Mouse (Mus musculus) intestine, embryonic 15.5 days (tissue): ENCODE data around the gene Pglyrp1. TPM values are rescaled to one million over a fixed set of nuclear protein-coding genes. Genes with fewer than 3 reads are reported as not detected.
"Not testable (repeated sequence)": the region's sequence is repeated elsewhere in the genome, so short reads cannot be mapped to it uniquely, and the experiment has no call there.

Source experiments
- ATAC-seq: fragments of 200-750 bp; cut with Nextera tagmentation; 2 replicates; pipeline ENCODE4 v1.8.0; 2017; ENCODE audit warnings: moderate TSS enrichment, moderate library complexity
- H3K27ac ChIP-seq: fragments of 300-500 bp; sonication (generic); 2 replicates; pipeline ENCODE4 v1.5.1; 2015; ENCODE audit warnings: mild to moderate bottlenecking, inconsistent platforms
- H3K27me3 ChIP-seq: fragments of 300-500 bp; sonication (generic); replicated peaks from 2 replicates; pipeline ENCODE4 v1.6.1; 2015; ENCODE audit warnings: inconsistent platforms
- H3K36me3 ChIP-seq: fragments of 300-500 bp; sonication (generic); 2 replicates; pipeline ENCODE4 v1.6.1; 2015; ENCODE audit warnings: inconsistent platforms
- H3K4me1 ChIP-seq: fragments of 300-500 bp; sonication (generic); replicated peaks from 2 replicates; pipeline ENCODE4 v1.6.1; 2015; ENCODE audit warnings: inconsistent platforms
- H3K4me2 ChIP-seq: fragments of 300-500 bp; sonication (generic); replicated peaks from 2 replicates; pipeline ENCODE4 v1.6.1; 2015; ENCODE audit warnings: mild to moderate bottlenecking, inconsistent platforms
- H3K4me3 ChIP-seq: fragments of 300-500 bp; sonication (generic); replicated peaks from 2 replicates; pipeline ENCODE4 v1.5.1; 2015; ENCODE audit warnings: inconsistent platforms
- H3K9ac ChIP-seq: fragments of 300-500 bp; sonication (generic); 2 replicates; pipeline ENCODE4 v1.6.1; 2015; ENCODE audit warnings: inconsistent platforms
- H3K9me3 ChIP-seq: fragments of 300-500 bp; sonication (generic); 2 replicates; pipeline ENCODE4 v1.6.1; 2016; ENCODE audit warnings: inconsistent platforms
- WGBS: fragments of 180-500 bp; shearing (Covaris S2); methylation state at CpG from one replicate; pipeline ENCODE4 v1.1.7; 2015; 5-methylcytosine and 5-hydroxymethylcytosine counted together
- polyA plus RNA-seq: library from polyadenylated mRNA; unstranded; fragments of >200 nt; fragmentation: Nextera tagmentation; extraction: Ambion mirVana; gene quantifications from 2 replicates; pipeline ENCODE4 v1.2.1, GENCODE M21; 2015

The Pglyrp1 gene
- 53.1 and 72.8 TPM in 2 replicates for polyA plus RNA-seq

DNA sequence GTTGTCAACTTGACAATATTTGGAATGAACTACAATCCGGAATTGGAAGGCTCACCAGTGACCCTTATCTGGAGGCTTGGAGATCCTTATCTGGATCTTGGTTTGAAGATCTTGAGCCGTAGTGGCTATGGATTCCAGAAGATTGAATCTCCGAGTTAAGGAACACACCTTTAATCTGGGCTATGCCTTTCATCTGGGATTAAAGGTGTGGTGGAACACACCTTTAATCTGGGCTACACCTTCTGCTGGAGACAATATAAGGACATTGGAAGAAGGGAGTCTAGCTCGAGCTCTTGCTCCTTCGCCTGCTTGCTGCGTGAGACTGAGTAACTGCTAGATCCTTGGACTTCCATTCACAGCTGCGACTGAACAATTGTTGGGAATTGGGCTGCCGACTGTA, at the start of gene Pglyrp1:
TSS of gene Pglyrp1 (plus strand) at position 301 of the 400 bp plus-strand sequence.
- H3K4me3 ChIP-seq, H3K9ac ChIP-seq, H3K27ac ChIP-seq, H3K4me1 ChIP-seq, H3K4me2 ChIP-seq, ATAC-seq, H3K27me3 ChIP-seq, H3K36me3 ChIP-seq, H3K9me3 ChIP-seq: not testable (repeated sequence)
- 88% methylated on average over 1 of the region's 8 CpGs for WGBS

DNA sequence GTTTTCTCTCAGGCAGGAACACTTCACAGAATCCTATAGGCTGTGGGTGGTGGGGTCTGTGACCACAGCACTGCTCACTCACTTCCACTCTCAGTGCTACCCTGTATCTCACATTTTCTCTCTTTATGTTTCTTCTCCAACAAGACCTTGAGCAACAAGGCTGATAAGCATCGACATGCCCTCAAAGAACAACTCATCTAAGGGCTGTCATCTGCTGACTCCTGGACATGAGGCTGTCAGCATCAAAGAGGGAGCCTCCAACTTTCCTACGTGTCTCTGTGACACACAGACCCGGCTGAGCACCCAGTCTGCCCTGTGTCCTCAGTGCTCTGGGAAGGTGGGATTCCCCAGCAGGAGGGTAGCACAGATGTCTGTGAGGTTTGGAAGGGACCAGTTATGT, 49.6 kb upstream of the Pglyrp1 start, which contains the start of gene Psg17:
TSS of gene Psg17 (minus strand) at position 101 of the 400 bp plus-strand sequence.
- no peak for ATAC-seq
- Histone ChIP-seq H3K4me1 (no peaks in the 10 kb centered on the region), H3K27ac (no peak within 1 kb of the TSS), H3K9me3 (no peaks in the 10 kb centered on the region), H3K4me2 (no peak within 1 kb of the TSS), H3K27me3 (no peaks in the 10 kb centered on the region), H3K36me3 (no peaks in the 10 kb centered on the region), H3K4me3 (no peak within 1 kb of the TSS), H3K9ac (no peak within 1 kb of the TSS)
- WGBS = 63% methylated on average over 3 of the region's 3 CpGs

DNA sequence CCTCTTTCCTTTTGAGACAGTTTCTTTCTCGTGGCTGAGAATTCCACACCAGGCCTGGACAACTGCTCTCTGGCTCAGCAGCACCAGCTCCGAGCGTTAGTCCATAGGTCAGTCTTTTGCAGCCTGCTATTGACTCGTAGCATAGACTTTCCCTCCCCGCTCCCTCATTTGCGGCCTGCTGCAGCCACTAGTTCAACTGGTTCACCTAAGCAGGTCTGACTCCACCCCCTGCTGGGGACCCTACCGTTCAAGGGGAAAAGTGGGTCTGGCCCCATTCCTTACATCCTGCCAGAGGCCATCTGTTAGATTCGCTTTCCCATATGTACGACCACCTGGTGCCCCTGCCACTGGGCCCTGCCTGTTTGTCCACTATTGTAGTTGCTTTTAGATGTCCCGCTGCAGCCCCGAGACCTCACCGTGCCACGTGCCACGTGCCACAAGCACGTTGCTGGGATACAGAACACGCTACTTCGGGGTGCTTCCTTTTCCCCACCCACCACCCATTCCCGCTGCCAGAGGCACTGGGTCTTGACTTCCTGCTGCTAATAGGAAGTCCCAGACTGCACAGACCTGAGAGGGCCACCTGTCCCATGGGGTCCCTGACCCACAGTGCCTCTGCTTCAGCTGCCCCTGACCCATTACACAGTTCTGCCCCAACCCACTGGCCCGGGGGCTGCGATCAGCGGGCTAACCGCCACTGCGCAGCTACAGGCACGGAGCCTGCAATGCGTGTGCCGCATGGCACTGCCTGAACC, 43.2 kb upstream of the Pglyrp1 start:
- Histone ChIP-seq H3K27me3 (no peaks in the 10 kb centered on the region), H3K4me1 (no peaks in the 10 kb centered on the region), H3K9ac (no peak overlapping the region), H3K36me3 (no peaks in the 10 kb centered on the region), H3K27ac (no peak overlapping the region), H3K4me2 (no peak overlapping the region), H3K4me3 (no peak overlapping the region), H3K9me3 (no peaks in the 10 kb centered on the region)
- WGBS = 62% methylated on average over 26 of the region's 26 CpGs
- ATAC-seq = peak; percentile 85

DNA sequence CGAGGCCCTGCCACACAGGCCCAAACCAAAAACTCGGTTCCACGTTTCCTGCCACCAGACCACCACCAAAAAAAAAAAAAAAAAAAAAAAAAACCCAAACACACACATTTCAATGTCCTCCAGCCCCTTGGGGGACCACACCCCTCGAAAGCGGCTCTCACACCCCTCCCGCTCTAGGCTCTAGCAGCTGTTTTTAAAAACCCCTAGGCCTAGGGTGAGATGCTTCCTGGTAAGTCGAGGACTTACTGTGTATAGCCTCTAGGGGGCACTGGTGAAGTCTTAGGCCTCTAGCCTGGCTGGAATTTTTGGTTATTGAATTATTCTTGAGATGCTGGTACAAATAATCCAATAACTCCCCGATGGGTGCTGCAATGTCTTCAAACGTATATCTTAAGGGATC, 42.5 kb upstream of the Pglyrp1 start:
- H3K27me3 ChIP-seq = no peaks in the 10 kb centered on the region
- H3K9me3 ChIP-seq = no peaks in the 10 kb centered on the region
- no peak overlapping the region for H3K27ac ChIP-seq
- no peak overlapping the region for H3K4me3 ChIP-seq
- H3K9ac ChIP-seq = no peak overlapping the region
- no peaks in the 10 kb centered on the region for H3K4me1 ChIP-seq
- no peaks in the 10 kb centered on the region for H3K36me3 ChIP-seq
- WGBS = 67% methylated on average over 9 of the region's 9 CpGs
- H3K4me2 ChIP-seq = no peak overlapping the region
- ATAC-seq = no peak

DNA sequence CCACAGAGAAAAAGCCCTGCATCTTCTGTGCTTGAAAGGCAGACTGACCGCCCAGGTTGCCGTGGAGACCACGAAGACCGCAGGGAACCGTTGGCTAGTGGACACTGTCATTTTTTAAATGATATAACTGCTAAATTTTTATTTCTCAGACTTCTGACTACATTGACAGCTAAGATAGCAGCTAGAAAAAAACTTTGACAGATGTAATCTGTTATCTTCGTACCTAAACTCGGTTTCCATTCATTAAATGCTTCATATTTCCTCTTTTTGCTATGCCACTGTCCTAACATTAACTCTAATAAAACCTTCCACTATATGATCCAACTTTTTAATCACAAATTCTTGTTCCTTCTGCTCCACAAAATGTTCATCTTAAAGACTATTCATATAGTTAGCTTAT, 41.6 kb upstream of the Pglyrp1 start:
- 87% methylated on average over 7 of the region's 7 CpGs for WGBS
- Histone ChIP-seq H3K4me1 (no peaks in the 10 kb centered on the region), H3K36me3 (no peaks in the 10 kb centered on the region), H3K4me3 (no peak overlapping the region), H3K27me3 (no peaks in the 10 kb centered on the region), H3K9me3 (no peaks in the 10 kb centered on the region), H3K4me2 (no peak overlapping the region), H3K9ac (no peak overlapping the region), H3K27ac (no peak overlapping the region)
- no peak for ATAC-seq

DNA sequence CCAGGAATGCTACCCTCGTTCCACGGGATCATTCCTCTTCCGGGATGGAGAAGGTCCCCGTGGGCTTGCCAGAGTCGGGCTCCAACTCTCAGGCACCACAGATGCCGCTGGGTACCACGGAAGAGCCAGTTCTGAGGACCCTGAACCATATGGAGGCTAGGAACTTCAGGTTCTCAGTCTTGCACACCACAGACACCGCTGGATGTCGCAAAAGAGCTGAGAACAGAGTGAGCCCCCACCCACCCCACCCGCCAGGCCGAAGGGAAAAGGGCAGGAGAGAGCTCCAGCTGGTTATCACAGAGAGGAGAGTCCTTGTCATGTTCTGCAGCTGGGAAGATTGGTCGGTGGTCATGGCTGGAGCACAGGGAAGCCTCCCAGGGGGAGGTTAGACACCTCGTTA, 38.8 kb upstream of the Pglyrp1 start:
- no peaks in the 10 kb centered on the region for H3K4me1 ChIP-seq
- no peak overlapping the region for H3K27ac ChIP-seq
- H3K4me2 ChIP-seq = no peak overlapping the region
- H3K36me3 ChIP-seq = no peaks in the 10 kb centered on the region
- no peaks in the 10 kb centered on the region for H3K27me3 ChIP-seq
- no peak for ATAC-seq
- H3K9me3 ChIP-seq = no peaks in the 10 kb centered on the region
- 44% methylated on average over 13 of the region's 13 CpGs for WGBS
- no peak overlapping the region for H3K9ac ChIP-seq
- no peak overlapping the region for H3K4me3 ChIP-seq

DNA sequence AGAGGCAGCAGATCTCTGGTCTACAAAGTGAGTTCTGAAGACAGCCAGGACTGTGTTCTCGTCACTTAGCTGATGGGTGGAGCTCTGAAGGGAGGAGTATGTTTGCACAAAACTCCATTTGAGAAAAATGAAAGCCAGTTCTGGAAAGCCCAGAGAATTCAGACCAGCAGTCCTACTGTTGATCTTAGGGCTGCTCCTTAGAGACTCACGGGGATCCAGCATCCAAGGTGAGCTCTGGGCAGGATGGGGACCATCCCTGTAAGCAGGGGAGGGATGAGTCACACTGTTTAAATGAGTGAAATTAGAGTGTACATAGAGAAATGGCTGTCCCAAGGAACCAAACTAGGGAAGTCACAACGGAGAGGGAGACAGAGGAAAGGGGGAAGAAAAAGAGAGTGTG, 31.3 kb upstream of the Pglyrp1 start, which contains the start of gene Mill2:
TSS of gene Mill2 (plus strand) at position 102 of the 400 bp plus-strand sequence.
- WGBS = 6% methylated on average over 3 of the region's 3 CpGs
- Histone ChIP-seq H3K27ac (peak within 1 kb of the TSS; percentile 94), H3K4me2 (peak within 1 kb of the TSS; percentile 75), H3K4me1 (peaks cover 3% of the 10 kb centered on the region; the same call in 1 of the 2 replicates), H3K4me3 (peak within 1 kb of the TSS; percentile 36), H3K9ac (peak within 1 kb of the TSS; percentile 50), H3K9me3 (no peaks in the 10 kb centered on the region), H3K27me3 (no peaks in the 10 kb centered on the region), H3K36me3 (no peaks in the 10 kb centered on the region)
- peak; percentile 60 for ATAC-seq

DNA sequence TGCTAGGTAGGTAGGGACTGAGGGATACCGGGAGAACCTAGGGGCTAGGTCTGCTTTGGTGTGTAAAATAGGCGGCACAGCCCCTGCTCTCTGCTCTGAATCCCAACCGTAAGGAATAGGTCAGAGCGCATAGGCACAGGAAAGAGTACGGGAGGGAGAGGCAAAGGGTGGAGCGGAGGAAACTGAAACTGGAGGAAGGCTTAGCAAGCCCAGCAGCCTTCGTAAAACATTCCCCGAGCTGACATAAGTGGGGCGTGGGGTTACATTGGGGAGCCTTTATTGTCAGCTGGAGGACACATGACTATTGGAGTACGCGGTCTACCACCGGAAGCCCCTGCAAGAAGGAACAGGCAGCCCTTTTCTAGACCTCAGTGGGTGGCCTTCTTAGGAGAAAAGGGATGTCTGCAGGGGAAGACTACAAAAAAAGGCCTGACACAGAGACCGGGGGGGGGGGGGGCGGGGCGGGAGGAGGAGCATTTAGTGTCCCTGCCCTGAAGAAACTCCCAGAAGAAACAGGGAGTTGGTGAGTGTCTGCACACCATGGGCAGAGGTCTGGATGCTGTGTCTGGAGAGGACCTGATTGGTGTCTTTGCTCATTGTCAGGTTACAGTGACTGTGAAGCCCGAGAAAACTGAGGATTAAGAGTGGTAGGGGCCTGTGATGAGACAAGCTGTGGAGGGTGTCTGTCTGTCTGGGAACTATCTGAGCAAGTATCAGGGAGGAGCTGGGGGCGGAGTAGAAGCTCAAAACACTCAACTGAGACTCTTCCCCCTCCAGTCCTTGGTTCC, 30.6 kb upstream of the Pglyrp1 start:
- H3K4me3 ChIP-seq = peak overlapping the region; percentile 36
- peaks cover 3% of the 10 kb centered on the region; the same call in 1 of the 2 replicates for H3K4me1 ChIP-seq
- H3K9me3 ChIP-seq = no peaks in the 10 kb centered on the region
- no peaks in the 10 kb centered on the region for H3K27me3 ChIP-seq
- no peaks in the 10 kb centered on the region for H3K36me3 ChIP-seq
- H3K4me2 ChIP-seq = peak overlapping the region; percentile 75
- 4% methylated on average over 16 of the region's 17 CpGs for WGBS
- peak overlapping the region; percentile 94 for H3K27ac ChIP-seq
- peak overlapping the region; percentile 50 for H3K9ac ChIP-seq
- peak; percentile 90 for ATAC-seq

DNA sequence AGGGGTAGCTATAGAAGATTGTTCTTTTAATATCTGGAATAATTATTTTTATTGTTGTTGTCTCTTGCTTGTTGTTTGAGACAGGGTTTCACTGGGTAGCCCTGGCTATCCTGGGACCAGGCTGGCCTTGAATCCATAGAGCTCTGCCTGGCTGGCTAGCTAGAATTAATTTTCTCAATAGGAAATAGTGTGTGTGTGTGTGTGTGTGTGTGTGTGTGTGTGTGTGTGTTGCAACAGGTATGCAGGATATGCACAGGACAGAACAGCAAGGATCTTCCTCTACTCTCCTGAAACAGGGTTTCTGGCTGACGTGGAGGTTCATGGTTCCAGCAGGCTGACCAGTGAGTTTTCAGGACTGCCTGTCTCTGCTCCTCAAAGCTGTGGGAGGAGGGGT, 30.0 kb upstream of the Pglyrp1 start:
- peak; percentile 13 for ATAC-seq
- Histone ChIP-seq H3K36me3 (no peaks in the 10 kb centered on the region), H3K9me3 (no peaks in the 10 kb centered on the region), H3K4me1 (peaks cover 3% of the 10 kb centered on the region; the same call in 1 of the 2 replicates), H3K4me2 (peak overlapping the region; percentile 75), H3K4me3 (peak overlapping the region; percentile 29), H3K9ac (no peak overlapping the region), H3K27ac (peak overlapping the region; percentile 75), H3K27me3 (no peaks in the 10 kb centered on the region)
- 52% methylated on average over 1 of the region's 1 CpGs for WGBS

DNA sequence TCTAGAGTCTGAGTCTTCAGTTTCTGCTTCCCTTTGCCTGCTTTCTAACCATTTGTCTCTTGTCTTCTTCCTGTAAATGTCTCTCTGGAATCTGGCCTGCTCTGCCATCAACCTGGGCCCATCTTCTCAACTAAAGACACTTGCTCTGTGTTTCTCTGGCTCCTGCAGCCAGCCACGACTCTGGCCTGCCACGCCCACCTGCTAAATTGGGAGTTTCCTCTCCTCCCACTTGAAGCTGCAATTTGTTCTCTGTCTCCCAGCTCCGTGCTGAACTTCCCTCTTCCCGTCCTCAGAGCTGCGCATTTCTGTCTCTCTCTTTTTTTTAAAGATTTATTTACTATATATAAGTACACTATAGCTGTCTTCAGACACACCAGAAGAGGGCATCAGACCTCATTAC, 26.3 kb upstream of the Pglyrp1 start:
- 24% methylated on average over 5 of the region's 5 CpGs for WGBS
- Histone ChIP-seq H3K4me1 (peaks cover 7% of the 10 kb centered on the region), H3K36me3 (no peaks in the 10 kb centered on the region), H3K9ac (no peak overlapping the region), H3K4me2 (no peak overlapping the region), H3K4me3 (no peak overlapping the region), H3K27ac (no peak overlapping the region), H3K9me3 (no peaks in the 10 kb centered on the region), H3K27me3 (no peaks in the 10 kb centered on the region)
- no peak for ATAC-seq

DNA sequence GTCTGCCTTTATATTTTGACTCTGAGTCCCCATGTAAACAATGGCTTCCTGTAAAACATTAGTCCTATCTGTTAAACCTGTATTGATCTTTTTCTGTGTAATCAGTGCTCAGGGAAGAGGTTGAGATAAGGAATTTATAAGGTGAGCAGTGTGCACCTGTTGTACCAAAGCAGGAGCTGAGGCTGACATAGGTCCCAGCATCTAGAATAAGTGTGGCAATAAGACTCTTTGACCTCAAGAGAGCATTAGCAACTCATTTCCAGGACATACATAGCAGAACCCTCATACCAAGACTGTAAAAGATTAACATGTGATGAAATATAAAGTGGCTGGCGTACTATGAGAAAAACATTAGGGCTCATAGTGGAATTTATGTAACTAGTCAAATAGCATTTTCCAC, 22.7 kb upstream of the Pglyrp1 start:
- no peaks in the 10 kb centered on the region for H3K9me3 ChIP-seq
- H3K27ac ChIP-seq = no peak overlapping the region
- no peaks in the 10 kb centered on the region for H3K27me3 ChIP-seq
- no peak overlapping the region for H3K4me2 ChIP-seq
- peak; percentile 84 for ATAC-seq
- no peaks in the 10 kb centered on the region for H3K36me3 ChIP-seq
- no peak overlapping the region for H3K4me3 ChIP-seq
- WGBS = 74% methylated on average over 1 of the region's 1 CpGs
- H3K4me1 ChIP-seq = peaks cover 3% of the 10 kb centered on the region; the same call in 1 of the 2 replicates
- H3K9ac ChIP-seq = no peak overlapping the region

DNA sequence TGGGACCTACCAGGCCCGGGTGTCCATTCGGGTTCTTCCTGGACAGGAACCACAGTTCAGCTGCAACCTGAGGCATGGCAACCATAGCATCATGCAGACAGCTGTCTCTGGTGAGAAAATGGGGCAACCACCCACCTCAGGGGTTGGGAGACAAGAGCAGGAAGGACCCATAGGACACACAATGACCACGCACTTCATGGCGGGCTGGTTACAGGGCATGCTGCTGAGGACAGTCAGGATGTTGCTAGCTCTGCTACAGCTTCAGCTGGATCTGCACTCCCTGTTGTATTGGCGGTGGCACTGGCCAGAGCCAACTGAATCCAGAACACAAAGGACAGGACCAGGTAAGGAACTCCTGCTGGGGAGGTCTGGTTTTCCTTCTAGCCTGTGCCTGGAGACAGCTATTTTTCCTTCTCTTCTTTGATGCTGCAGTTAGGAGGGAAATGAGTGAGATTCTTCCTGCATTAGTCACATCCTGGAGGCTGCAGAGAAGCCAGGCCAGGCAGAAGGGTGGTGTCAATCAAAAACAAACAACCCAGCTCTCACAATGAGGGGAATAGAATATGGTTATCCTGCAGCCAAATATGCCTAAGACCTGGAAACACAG, 12.7 kb upstream of the Pglyrp1 start:
- Histone ChIP-seq H3K36me3 (no peaks in the 10 kb centered on the region), H3K9me3 (no peaks in the 10 kb centered on the region), H3K4me3 (no peak overlapping the region), H3K27ac (no peak overlapping the region), H3K4me1 (peaks cover 7% of the 10 kb centered on the region; the same call in 1 of the 2 replicates), H3K9ac (no peak overlapping the region), H3K27me3 (no peaks in the 10 kb centered on the region), H3K4me2 (no peak overlapping the region)
- WGBS = 66% methylated on average over 5 of the region's 5 CpGs
- ATAC-seq = peak; percentile 61; the same call in 1 of the 2 replicates
